Mouse (Mus musculus): ENCODE measurements at regions not wholly inside any gene's neighbourhood (a gene's known extent, or its start where the extent isn't known, plus 50 kb on each side); places are given as distances from the start of the nearest gene placed in this dataset.

DNA sequence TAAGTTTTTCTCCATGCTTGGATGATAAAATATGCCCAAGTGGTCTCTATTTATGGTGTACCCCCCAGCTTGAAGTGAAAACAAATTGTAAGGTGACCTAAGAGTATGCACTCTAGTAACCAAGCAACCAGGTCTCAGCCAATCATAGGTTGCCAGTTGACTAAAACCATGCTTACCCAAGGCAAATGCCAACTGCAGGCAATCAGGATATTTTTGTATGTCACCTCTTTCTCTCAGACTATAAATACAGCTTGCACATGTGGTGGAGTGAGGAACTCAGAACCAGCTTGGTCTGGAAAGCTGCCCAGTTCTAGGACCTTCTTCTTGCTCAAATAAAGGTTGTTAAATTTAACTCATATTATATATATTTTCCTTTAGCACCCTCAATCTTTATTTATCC, 476.0 kb upstream of the Gm26657 start:
- Histone ChIP-seq H3K27ac (ENCODE audit: insufficient read depth, low read depth) (no peak overlapping the region), H3K4me2 (ENCODE audit: insufficient read depth, low read depth, poor library complexity, severe bottlenecking) (no peak overlapping the region), H3K27me3 (replicated peaks) (no peaks in the 10 kb centered on the region), H3K4me1 (ENCODE audit: control insufficient read depth in 1 of 2, insufficient read depth in 2 of 2) (peaks cover 0 to 4% of the 10 kb centered on the region in 2 experiments; a peak in 1 of 4 replicates), H3K36me3 (replicated peaks in 1 of 2; ENCODE audit: control insufficient read depth in 1 of 2, insufficient read depth in 1 of 2, low read length in 1 of 2) (no peaks in the 10 kb centered on the region), H3K79me2 (replicated peaks; ENCODE audit: control insufficient read depth, extremely low read depth, insufficient read depth, poor library complexity, severe bottlenecking) (no peaks in the 10 kb centered on the region), H3K9me3 (replicated peaks; ENCODE audit: low read length) (no peaks in the 10 kb centered on the region), H3K4me3 (replicated peaks in 1 of 3; ENCODE audit: low read depth in 2 of 3, low read length in 2 of 3, poor library complexity in 1 of 3) (no peak overlapping the region), H3K9ac (ENCODE audit: insufficient read depth, low read depth) (no peak overlapping the region)
- in situ Hi-C loops (cut with MboI; ENCODE audit: low pct_ligation_motif_present, low pct_unique_long_range_greater_than_20kb, low sequenced_read_pairs), result no loop called here
- TF ChIP-seq MAZ (IDR thresholded peaks at IDR 0.05; ENCODE audit: low read depth, low read length) (no peak), ELF1 (IDR thresholded peaks at IDR 0.05; ENCODE audit: low read depth, low read length) (no peak), POLR2A (IDR thresholded peaks at IDR 0.05; ENCODE audit: low read depth, low read length) (no peak), USF1 (IDR thresholded peaks at IDR 0.05; ENCODE audit: low read depth, low read length) (no peak), IRF4 (IDR thresholded peaks at IDR 0.05; ENCODE audit: low read depth, low read length) (no peak), NRF1 (IDR thresholded peaks at IDR 0.05; ENCODE audit: low read depth, low read length) (no peak), TCF12 (IDR thresholded peaks at IDR 0.05; ENCODE audit: low read depth, low read length) (no peak), MXI1 (IDR thresholded peaks at IDR 0.05; ENCODE audit: low read depth, low read length) (no peak), EP300 (IDR thresholded peaks at IDR 0.05; ENCODE audit: low read length) (no peak)
- dilution Hi-C loops (cut with MboI; ENCODE audit: extremely low pct_ligation_motif_present, extremely low pct_unique_long_range_greater_than_20kb, low sequenced_read_pairs), result no loop called here
- DNase-seq (ENCODE audit: extremely low read depth), result no peak

DNA sequence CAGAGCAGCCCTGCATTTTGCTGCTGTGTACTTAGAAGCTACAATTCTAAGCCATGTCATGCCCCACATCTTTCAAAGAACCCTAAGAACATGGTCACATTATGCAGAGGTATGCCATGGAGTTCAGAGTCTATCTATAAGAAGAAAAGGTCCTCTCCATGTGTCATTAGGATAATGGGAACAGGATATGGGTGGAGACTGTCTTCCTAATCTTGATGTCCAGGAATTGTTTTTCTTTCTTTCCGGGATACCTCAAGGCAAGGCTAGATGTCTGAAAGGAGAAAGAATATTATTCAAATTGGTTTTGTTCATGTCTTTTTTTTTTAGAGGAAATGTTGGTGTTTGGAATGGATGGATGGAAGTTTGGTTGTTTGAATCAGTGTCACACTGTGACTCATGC, 477.3 kb upstream of the Gm26657 start:
- 0 out of 4 replicates have a peak, but pooled peaks cover 0 to 2% of the 10 kb centered on the region in 2 experiments for H3K4me1 ChIP-seq (ENCODE audit: control insufficient read depth in 1 of 2, insufficient read depth in 2 of 2)
- no peak overlapping the region for H3K4me2 ChIP-seq (ENCODE audit: insufficient read depth, low read depth, poor library complexity, severe bottlenecking)
- no peaks in the 10 kb centered on the region for H3K27me3 ChIP-seq (replicated peaks)
- H3K4me3 ChIP-seq (replicated peaks in 1 of 3; ENCODE audit: low read depth in 2 of 3, low read length in 2 of 3, poor library complexity in 1 of 3), result no peak overlapping the region
- in situ Hi-C loops (cut with MboI; ENCODE audit: low pct_ligation_motif_present, low pct_unique_long_range_greater_than_20kb, low sequenced_read_pairs), result no loop called here
- H3K9me3 ChIP-seq (replicated peaks; ENCODE audit: low read length), result no peaks in the 10 kb centered on the region
- H3K79me2 ChIP-seq (replicated peaks; ENCODE audit: control insufficient read depth, extremely low read depth, insufficient read depth, poor library complexity, severe bottlenecking), result no peaks in the 10 kb centered on the region
- dilution Hi-C loops (cut with MboI; ENCODE audit: extremely low pct_ligation_motif_present, extremely low pct_unique_long_range_greater_than_20kb, low sequenced_read_pairs), result no loop called here
- TF ChIP-seq CHD1 (IDR thresholded peaks at IDR 0.05; ENCODE audit: low read depth, low read length), result no peak
- no peak overlapping the region for H3K27ac ChIP-seq (ENCODE audit: insufficient read depth, low read depth)
- H3K36me3 ChIP-seq (replicated peaks in 1 of 2; ENCODE audit: control insufficient read depth in 1 of 2, insufficient read depth in 1 of 2, low read length in 1 of 2), result no peaks in the 10 kb centered on the region
- no peak overlapping the region for H3K9ac ChIP-seq (ENCODE audit: insufficient read depth, low read depth)
- DNase-seq (ENCODE audit: extremely low read depth), result no peak

DNA sequence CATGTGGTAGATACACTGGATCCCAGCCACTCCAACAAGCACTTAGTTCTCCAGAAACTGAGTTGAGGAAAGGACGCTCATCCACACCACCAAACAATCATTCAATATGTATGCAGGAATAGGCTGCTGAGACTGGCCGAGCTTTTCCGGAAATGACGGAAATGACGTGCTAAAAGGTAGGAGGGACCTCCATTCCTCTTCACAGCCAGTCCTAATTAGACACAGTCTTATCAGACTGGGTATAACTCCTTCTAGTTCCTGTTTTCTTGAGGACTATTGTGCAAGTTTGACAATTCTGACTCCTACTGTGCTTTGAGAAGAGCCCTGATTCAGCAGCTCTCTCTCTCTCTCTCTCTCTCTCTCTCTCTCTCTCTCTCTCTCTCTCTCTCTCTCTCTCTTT, 477.9 kb upstream of the Gm26657 start:
- Histone ChIP-seq H3K9ac (ENCODE audit: insufficient read depth, low read depth) (no peak overlapping the region), H3K27me3 (replicated peaks) (no peaks in the 10 kb centered on the region), H3K9me3 (replicated peaks; ENCODE audit: low read length) (no peaks in the 10 kb centered on the region), H3K4me3 (replicated peaks in 1 of 3; ENCODE audit: low read depth in 2 of 3, low read length in 2 of 3, poor library complexity in 1 of 3) (no peak overlapping the region), H3K4me1 (ENCODE audit: control insufficient read depth in 1 of 2, insufficient read depth in 2 of 2) (0 out of 4 replicates have a peak, but pooled peaks cover 0 to 2% of the 10 kb centered on the region in 2 experiments), H3K4me2 (ENCODE audit: insufficient read depth, low read depth, poor library complexity, severe bottlenecking) (no peak overlapping the region; the same call in 1 of the 2 replicates), H3K36me3 (replicated peaks in 1 of 2; ENCODE audit: control insufficient read depth in 1 of 2, insufficient read depth in 1 of 2, low read length in 1 of 2) (no peaks in the 10 kb centered on the region), H3K79me2 (replicated peaks; ENCODE audit: control insufficient read depth, extremely low read depth, insufficient read depth, poor library complexity, severe bottlenecking) (no peaks in the 10 kb centered on the region), H3K27ac (ENCODE audit: insufficient read depth, low read depth) (no peak overlapping the region)
- no peak for DNase-seq (ENCODE audit: extremely low read depth)
- TF ChIP-seq CHD1 (IDR thresholded peaks at IDR 0.05; ENCODE audit: low read depth, low read length) (no peak), CTCF (conservative IDR thresholded peaks at IDR 0.05 in 1 of 2, IDR thresholded peaks at IDR 0.05 in 1 of 2; ENCODE audit: low read depth in 2 of 2, low read length in 2 of 2) (no peak), TBP (conservative IDR thresholded peaks at IDR 0.05; ENCODE audit: low read depth, low read length) (no peak), JUND (conservative IDR thresholded peaks at IDR 0.05; ENCODE audit: low read depth, low read length) (no peak), NELFE (IDR thresholded peaks at IDR 0.05; ENCODE audit: low read depth, low read length) (no peak), MXI1 (IDR thresholded peaks at IDR 0.05; ENCODE audit: low read depth, low read length) (no peak), ETS1 (conservative IDR thresholded peaks at IDR 0.05; ENCODE audit: low read depth, low read length) (no peak), BHLHE40 (IDR thresholded peaks at IDR 0.05; ENCODE audit: low read depth, low read length) (no peak), ZNF384 (IDR thresholded peaks at IDR 0.05; ENCODE audit: low read depth, low read length) (no peak), KAT2A (IDR thresholded peaks at IDR 0.05; ENCODE audit: insufficient replicate concordance, low read length) (no peak), HCFC1 (IDR thresholded peaks at IDR 0.05; ENCODE audit: low read depth, low read length) (no peak), PAX5 (IDR thresholded peaks at IDR 0.05; ENCODE audit: low read length) (no peak), MEF2A (IDR thresholded peaks at IDR 0.05; ENCODE audit: borderline replicate concordance, low read depth, low read length) (no peak)
- dilution Hi-C loops (cut with MboI; ENCODE audit: extremely low pct_ligation_motif_present, extremely low pct_unique_long_range_greater_than_20kb, low sequenced_read_pairs), result no loop called here
- in situ Hi-C loops (cut with MboI; ENCODE audit: low pct_ligation_motif_present, low pct_unique_long_range_greater_than_20kb, low sequenced_read_pairs), result no loop called here

Data from CH12.LX (cell line).